Mouse (Mus musculus) layer of hippocampus, adult 2 months (tissue): ENCODE measurements around the gene Fut11. TPM values are rescaled to one million over a fixed set of nuclear protein-coding genes. Genes with fewer than 3 reads are reported as not detected.
A peak's percentile ranks its signal among the peaks of the same experiment; 100 is the strongest.
"Not testable (repeated sequence)": the region's sequence is repeated elsewhere in the genome, so short reads cannot be mapped to it uniquely, and the experiment has no call there.

Experiments used
- DNase-seq, 2 experiments: peaks; one replicate each; pipeline ENCODE4 v3.0.0; 2022; ENCODE audit warnings: low spot score in 2 of 2
- H3K27ac ChIP-seq: fragments of 200-600 bp; 2 replicates; pipeline ENCODE4 v1.8.1; 2022
- H3K4me3 ChIP-seq: fragments of 200-600 bp; 2 replicates; pipeline ENCODE4 v1.8.1; 2022; ENCODE audit warnings: mild to moderate bottlenecking
- CTCF ChIP-seq: fragments of 200-600 bp; conservative IDR thresholded peaks from 2 replicates; pipeline ENCODE4 v1.8.1; 2022; ENCODE audit warnings: antibody characterized with exemption, mild to moderate bottlenecking, moderate library complexity
- total RNA-seq, 2 experiments: library from RNA; stranded (reverse); gene quantifications; 2 replicates each; pipeline ENCODE4 v1.2.3; 2021

Gene Fut11
- total RNA-seq, 2 experiments from 2014 or later, result 14.8 to 15.5 TPM

GRCm38 (mm10) chr14:20689009-20689408 is 5.8 kb upstream of the Fut11 start:
- no peak for DNase-seq
- no peak for TF ChIP-seq CTCF
- no peak overlapping the region for H3K27ac ChIP-seq
- no peak overlapping the region for H3K4me3 ChIP-seq

GRCm38 (mm10) chr14:20691772-20692171 is 3.0 kb upstream of the Fut11 start:
- H3K27ac ChIP-seq, result no peak overlapping the region
- TF ChIP-seq CTCF, result no peak
- H3K4me3 ChIP-seq, result no peak overlapping the region
- DNase-seq, result no peak

GRCm38 (mm10) chr14:20693589-20694101 is 1.1 kb upstream of the Fut11 start:
- no peak for DNase-seq
- TF ChIP-seq CTCF, result no peak
- H3K4me3 ChIP-seq, result no peak overlapping the region
- H3K27ac ChIP-seq, result no peak overlapping the region

GRCm38 (mm10) chr14:20694185-20694883 is 434 bp upstream of the Fut11 start:
- no peak for TF ChIP-seq CTCF
- Histone ChIP-seq H3K4me3 (peak overlapping the region; percentile 100), H3K27ac (peak overlapping the region; percentile 92)
- no peak for DNase-seq

- TF ChIP-seq CTCF, result no peak
- no peak for DNase-seq
- Histone ChIP-seq H3K27ac (peak overlapping the region; percentile 92), H3K4me3 (peak overlapping the region; percentile 100)
These were observed 1.2 kb downstream of the Fut11 start for GRCm38 (mm10) chr14:20695761-20696520.

- DNase-seq, result peak; percentile 42 to 58
- TF ChIP-seq CTCF, result peak; percentile 77
- Histone ChIP-seq H3K4me3 (peak overlapping the region; percentile 100), H3K27ac (peak overlapping the region; percentile 73)
These were observed 2.2 kb downstream of the Fut11 start for GRCm38 (mm10) chr14:20696986-20697385.

- no peak for DNase-seq
- Histone ChIP-seq H3K4me3 (peak overlapping the region; percentile 100), H3K27ac (peak overlapping the region; percentile 60; the same call in 1 of the 2 replicates)
- no peak for TF ChIP-seq CTCF
These were observed 3.7 kb downstream of the Fut11 start for GRCm38 (mm10) chr14:20698515-20698914.

- Histone ChIP-seq H3K27ac (no peak overlapping the region), H3K4me3 (no peak overlapping the region)
- no peak for TF ChIP-seq CTCF
- DNase-seq, result no peak
These were observed 5.6 kb downstream of the Fut11 start for GRCm38 (mm10) chr14:20700362-20700761.

- peak overlapping the region; percentile 97 for H3K4me3 ChIP-seq
- H3K27ac ChIP-seq, result no peak overlapping the region; the same call in 1 of the 2 replicates
- TF ChIP-seq CTCF, result no peak
- DNase-seq, result no peak
These were observed 6.8 kb downstream of the Fut11 start for GRCm38 (mm10) chr14:20701554-20701953.

- DNase-seq, result no peak
- Histone ChIP-seq H3K4me3 (peak overlapping the region; percentile 97), H3K27ac (peak overlapping the region; percentile 96)
- no peak for TF ChIP-seq CTCF
These were observed 7.5 kb downstream of the Fut11 start for GRCm38 (mm10) chr14:20702096-20702740.

- TF ChIP-seq CTCF, result no peak
- H3K4me3 ChIP-seq, result peak within 1 kb of the TSS; percentile 97
- peak within 1 kb of the TSS; percentile 96 for H3K27ac ChIP-seq
- peak; percentile 86 to 91 for DNase-seq
These were observed 8.1 kb downstream of the Fut11 start, which contains the start of gene Chchd1 for GRCm38 (mm10) chr14:20702741-20703381. Gene Chchd1 (plus strand): TSS chr14:20703006.

GRCm38 (mm10) chr14:20703461-20703860 is 8.7 kb downstream of the Fut11 start:
- DNase-seq, result not testable (repeated sequence)
- peak overlapping the region; percentile 96 for H3K27ac ChIP-seq
- H3K4me3 ChIP-seq, result peak overlapping the region; percentile 97
